Mouse (Mus musculus): ENCODE measurements around the gene Crhr2. TPM values are rescaled to one million over a fixed set of nuclear protein-coding genes. Genes with fewer than 3 reads are reported as not detected.

Gene Crhr2
- 1 to 10 TPM; 5.9 to 9.3 TPM for total RNA-seq (2021)
- long read RNA-seq, experiment 1, transcript Crhr2-208 (13 exons, 2,041 nt): major isoform, 5 of 13 reads
- long read RNA-seq, experiment 1, partial matches to known transcripts: 2 of 13 reads
- long read RNA-seq, experiment 1, other reads (novel, unspliced or antisense): 4 of 13 reads
- long read RNA-seq, experiment 2, transcript Crhr2-208 (13 exons, 2,041 nt): major isoform, 13 of 29 reads
- long read RNA-seq, experiment 2, partial matches to known transcripts: 3 of 29 reads
- long read RNA-seq, experiment 2, other reads (novel, unspliced or antisense): 9 of 29 reads

- DNase-seq: peak; percentile 43
- intact Hi-C loops (cut with DNase I; ENCODE audit: low total_unique reads): no loop called here
Observed at GRCm38 (mm10) chr6:55132794-55133193, at the start of gene Crhr2. Gene Crhr2, minus strand, starts transcription at chr6:55133016.

- intact Hi-C loops (cut with DNase I; ENCODE audit: low total_unique reads): no loop called here
- no peak for DNase-seq
Observed at GRCm38 (mm10) chr6:55179560-55179959, 46.7 kb upstream of the Crhr2 start.

GRCm38 (mm10) chr6:55177060-55177732 is 44.4 kb upstream of the Crhr2 start:
- no peak for DNase-seq
- intact Hi-C loops (cut with DNase I; ENCODE audit: low total_unique reads): no loop called here

- intact Hi-C loops (cut with DNase I; ENCODE audit: low total_unique reads): no loop called here
- no peak for DNase-seq
Observed at GRCm38 (mm10) chr6:55175892-55176291, 43.1 kb upstream of the Crhr2 start.

GRCm38 (mm10) chr6:55175456-55175855 is 42.6 kb upstream of the Crhr2 start:
- intact Hi-C loops (cut with DNase I; ENCODE audit: low total_unique reads): no loop called here
- no peak for DNase-seq

GRCm38 (mm10) chr6:55174741-55175181 is 41.9 kb upstream of the Crhr2 start, which contains the start of gene Inmt:
Gene Inmt, minus strand, starts transcription at chr6:55175043.
- DNase-seq: no peak
- intact Hi-C loops (cut with DNase I; ENCODE audit: low total_unique reads): no loop called here

- DNase-seq: no peak
- intact Hi-C loops (cut with DNase I; ENCODE audit: low total_unique reads): no loop called here
Observed at GRCm38 (mm10) chr6:55173941-55174349, 41.1 kb upstream of the Crhr2 start.

- intact Hi-C loops (cut with DNase I; ENCODE audit: low total_unique reads): no loop called here
Observed at GRCm38 (mm10) chr6:55173171-55173570, 40.4 kb upstream of the Crhr2 start.

GRCm38 (mm10) chr6:55171638-55172037 is 38.8 kb upstream of the Crhr2 start:
- no peak for DNase-seq
- intact Hi-C loops (cut with DNase I; ENCODE audit: low total_unique reads): no loop called here

More at GRCm38 (mm10) chr6:55173171-55173570, 40.4 kb upstream of the Crhr2 start:
- DNase-seq: no peak

- DNase-seq: no peak
- intact Hi-C loops (cut with DNase I; ENCODE audit: low total_unique reads): loop anchor here (5.0 to 10.0 kb wide), 3 partner anchors 83 to 255 kb away; no protein-coding TSS in a partner anchor
Observed at GRCm38 (mm10) chr6:55169818-55170217, 37.0 kb upstream of the Crhr2 start.

- intact Hi-C loops (cut with DNase I; ENCODE audit: low total_unique reads): loop anchor here (5.0 to 10.0 kb wide), 3 partner anchors 80 to 252 kb away; no protein-coding TSS in a partner anchor
- DNase-seq: peak; percentile 61
Observed at GRCm38 (mm10) chr6:55166777-55167463, 34.1 kb upstream of the Crhr2 start.

- intact Hi-C loops (cut with DNase I; ENCODE audit: low total_unique reads): loop anchor here (10.0 kb wide), 1 partner anchor 248 kb away; no protein-coding TSS in a partner anchor
- DNase-seq: no peak
Observed at GRCm38 (mm10) chr6:55163046-55163584, 30.3 kb upstream of the Crhr2 start.

- no peak for DNase-seq
- intact Hi-C loops (cut with DNase I; ENCODE audit: low total_unique reads): loop anchor here (10.0 kb wide), 1 partner anchor 247 kb away; no protein-coding TSS in a partner anchor
Observed at GRCm38 (mm10) chr6:55161311-55161761, 28.5 kb upstream of the Crhr2 start.

- intact Hi-C loops (cut with DNase I; ENCODE audit: low total_unique reads): no loop called here
- no peak for DNase-seq
Observed at GRCm38 (mm10) chr6:55159256-55159655, 26.4 kb upstream of the Crhr2 start.

GRCm38 (mm10) chr6:55152226-55152625 is 19.4 kb upstream of the Crhr2 start:
- DNase-seq: no peak
- intact Hi-C loops (cut with DNase I; ENCODE audit: low total_unique reads): no loop called here

- DNase-seq: no peak
- intact Hi-C loops (cut with DNase I; ENCODE audit: low total_unique reads): no loop called here
Observed at GRCm38 (mm10) chr6:55146138-55146537, 13.3 kb upstream of the Crhr2 start.

GRCm38 (mm10) chr6:55145285-55145684 is 12.5 kb upstream of the Crhr2 start:
- intact Hi-C loops (cut with DNase I; ENCODE audit: low total_unique reads): no loop called here
- DNase-seq: no peak

GRCm38 (mm10) chr6:55138343-55138742 is 5.5 kb upstream of the Crhr2 start:
- DNase-seq: peak; percentile 75
- intact Hi-C loops (cut with DNase I; ENCODE audit: low total_unique reads): no loop called here

GRCm38 (mm10) chr6:55133425-55133824 is 609 bp upstream of the Crhr2 start:
- no peak for DNase-seq
- intact Hi-C loops (cut with DNase I; ENCODE audit: low total_unique reads): no loop called here

- DNase-seq: no peak
- intact Hi-C loops (cut with DNase I; ENCODE audit: low total_unique reads): no loop called here
Observed at GRCm38 (mm10) chr6:55131301-55131700, 1.5 kb downstream of the Crhr2 start.

All from gastrocnemius, postnatal 14 days (tissue).